Mouse (Mus musculus): ENCODE results near the gene 1600012H06Rik.
"Not testable (repeated sequence)": the region's sequence is repeated elsewhere in the genome, so short reads cannot be mapped to it uniquely, and the experiment has no call there.

The 1600012H06Rik gene

DNA sequence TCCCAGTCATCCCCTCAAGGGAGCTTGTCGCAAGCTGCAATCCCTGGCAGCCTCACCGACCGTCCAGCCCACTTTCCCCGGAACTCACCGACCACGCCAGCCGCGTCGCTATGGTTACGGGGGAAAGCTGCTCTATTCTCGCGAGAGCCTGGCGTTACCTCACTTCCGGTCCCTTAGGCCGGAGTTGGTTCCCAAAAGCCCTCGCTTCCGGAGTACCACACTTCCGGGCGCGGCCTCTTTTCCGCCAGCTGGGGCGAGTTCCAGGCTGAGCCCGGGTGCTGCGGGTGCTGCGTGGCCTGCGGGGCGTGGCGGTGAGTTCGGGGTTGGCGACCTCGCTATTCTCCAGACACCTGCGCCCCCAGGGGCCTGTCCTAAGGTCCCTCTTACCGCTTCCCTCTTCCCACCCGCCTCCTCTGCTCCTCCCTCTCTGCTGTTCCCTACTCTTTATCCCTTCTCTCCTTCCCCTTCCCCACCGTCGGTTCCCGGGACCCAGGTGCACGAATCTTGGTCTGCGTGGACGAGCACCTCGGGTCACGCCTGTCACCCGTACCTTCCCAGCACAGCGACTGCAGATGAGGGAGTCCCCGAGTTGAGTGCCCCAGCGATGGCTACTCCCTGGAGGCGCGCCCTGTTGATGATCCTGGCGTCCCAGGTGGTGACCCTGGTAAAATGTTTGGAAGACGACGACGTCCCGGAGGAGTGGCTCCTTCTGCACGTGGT lies at the start of gene 1600012H06Rik, which contains the start of gene Wdr27:
TSS of gene 1600012H06Rik (plus strand) at position 176 of the 720 bp plus-strand sequence.
TSS of gene Wdr27 (minus strand) at position 150 of the 720 bp plus-strand sequence.
- peak; percentile 99 for DNase-seq (ENCODE audit: low read depth)

- not testable (repeated sequence) for DNase-seq (ENCODE audit: low read depth)
Measured at GRCm38 (mm10) chr17:14895058-14895457, 47.9 kb upstream of the 1600012H06Rik start.

GRCm38 (mm10) chr17:14898972-14899371 lies 44.0 kb upstream of the 1600012H06Rik start:
- DNase-seq (ENCODE audit: low read depth): no peak

DNA sequence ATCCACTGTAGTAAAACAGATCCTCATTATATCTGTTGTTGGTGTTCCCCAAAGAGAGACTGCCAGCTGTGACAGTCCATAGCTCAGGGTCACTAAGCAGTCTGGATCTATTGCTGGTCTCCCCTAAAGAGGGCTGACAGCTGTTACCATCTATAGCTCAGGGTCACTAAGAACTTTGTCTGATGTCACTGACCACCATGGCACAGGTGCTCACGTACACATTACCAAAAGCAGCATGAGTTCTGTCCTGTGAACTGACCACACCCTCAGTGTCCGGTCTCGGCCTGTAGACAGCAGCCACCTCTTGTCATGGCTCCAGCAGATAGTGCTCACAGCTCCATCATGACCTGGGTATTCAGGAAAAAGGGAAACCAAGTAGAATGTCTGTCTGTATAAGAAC lies 39.8 kb upstream of the 1600012H06Rik start:
- no peak for DNase-seq (ENCODE audit: low read depth)

- no peak for DNase-seq (ENCODE audit: low read depth)
Measured at GRCm38 (mm10) chr17:14904206-14904605, 38.8 kb upstream of the 1600012H06Rik start.

DNA sequence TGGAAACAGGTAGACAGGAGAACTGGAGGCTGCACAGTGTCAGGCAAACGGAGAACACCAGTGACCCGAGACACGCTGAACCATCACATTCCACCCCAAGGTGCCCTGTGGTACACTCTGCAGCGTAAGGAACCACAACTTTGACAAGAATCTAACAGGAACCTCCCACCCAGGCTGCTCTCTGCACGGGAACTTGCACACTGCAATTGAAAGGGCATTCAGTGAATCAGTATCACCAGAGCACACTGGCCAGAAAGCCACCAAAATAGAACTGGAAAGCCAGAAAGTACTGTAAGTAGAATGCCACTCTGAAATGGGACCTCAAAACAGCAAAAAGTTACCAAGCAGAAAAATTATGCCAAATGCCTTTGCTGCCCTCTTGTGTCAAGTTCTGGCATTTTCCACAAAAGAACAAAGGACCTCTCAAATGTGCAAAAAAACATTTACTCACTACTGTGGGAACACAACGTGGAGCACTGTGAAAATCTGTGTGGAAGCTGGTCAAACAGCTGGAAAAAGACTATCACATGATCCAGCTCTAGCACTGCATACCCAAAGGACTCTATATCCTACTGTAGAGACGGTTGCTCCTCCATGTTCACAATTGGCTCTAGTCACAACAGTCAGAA lies 38.2 kb upstream of the 1600012H06Rik start:
- DNase-seq (ENCODE audit: low read depth): peak; percentile 42

DNA sequence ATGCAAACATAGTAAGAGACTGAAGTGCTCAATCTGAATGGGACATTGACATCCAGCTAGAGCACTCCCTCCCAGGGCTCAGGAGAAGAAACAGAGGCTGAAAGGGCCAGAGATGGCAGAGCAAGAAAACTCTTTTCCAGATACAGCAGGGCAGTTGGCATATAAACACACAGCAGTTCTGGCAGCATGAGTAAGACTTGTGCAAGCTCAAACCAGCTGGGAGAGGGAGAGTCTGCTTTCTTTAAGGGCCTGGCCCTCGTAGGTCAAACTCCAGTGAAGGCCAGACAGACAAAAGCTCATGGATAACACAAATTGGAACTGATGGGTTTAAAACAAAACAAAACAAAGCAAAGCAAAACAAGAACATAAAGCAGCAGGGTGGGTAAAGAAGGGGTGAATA lies 36.4 kb upstream of the 1600012H06Rik start:
- DNase-seq (ENCODE audit: low read depth): no peak

DNA sequence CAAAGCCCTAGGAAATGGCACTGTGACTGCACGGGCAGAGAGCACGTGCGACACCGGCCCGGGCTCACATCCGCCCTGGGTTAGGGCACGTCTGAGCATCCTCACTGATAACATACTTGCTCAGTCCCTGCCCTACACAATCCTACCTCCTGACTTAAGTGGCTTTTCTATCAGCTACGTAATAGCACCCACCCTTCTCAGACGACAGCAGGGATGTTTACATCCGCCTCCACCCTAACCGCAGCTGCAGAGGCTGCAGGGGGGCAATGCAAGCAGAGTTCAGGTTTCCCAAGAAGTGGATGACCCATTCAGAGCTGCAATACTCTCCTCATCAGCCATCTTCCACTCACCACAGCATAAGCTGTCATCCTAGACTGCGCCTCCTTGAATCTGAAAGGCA lies 35.8 kb upstream of the 1600012H06Rik start:
- DNase-seq (ENCODE audit: low read depth): no peak

GRCm38 (mm10) chr17:14909331-14909730 lies 33.7 kb upstream of the 1600012H06Rik start:
- no peak for DNase-seq (ENCODE audit: low read depth)

DNA sequence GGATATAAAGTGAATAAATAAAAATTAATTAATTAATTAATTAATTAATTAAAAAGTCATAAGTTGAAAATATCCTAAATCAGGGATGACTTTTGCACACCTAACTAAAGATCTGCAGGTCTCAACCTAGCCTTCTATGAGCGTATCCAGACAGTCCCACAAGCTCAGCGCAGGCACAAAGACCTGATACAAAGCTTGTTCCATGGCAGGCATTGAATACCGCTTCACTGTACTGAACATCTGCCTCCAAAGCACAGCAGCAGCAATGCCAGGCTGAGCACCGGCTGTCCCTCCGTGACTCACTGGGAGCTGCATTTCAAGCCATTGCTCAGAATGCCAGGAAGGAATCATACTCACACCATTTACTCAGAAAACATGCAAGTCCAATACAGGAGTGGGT lies 32.2 kb upstream of the 1600012H06Rik start:
- DNase-seq (ENCODE audit: low read depth): no peak

GRCm38 (mm10) chr17:14912420-14912819 lies 30.6 kb upstream of the 1600012H06Rik start:
- DNase-seq (ENCODE audit: low read depth): peak; percentile 9

DNA sequence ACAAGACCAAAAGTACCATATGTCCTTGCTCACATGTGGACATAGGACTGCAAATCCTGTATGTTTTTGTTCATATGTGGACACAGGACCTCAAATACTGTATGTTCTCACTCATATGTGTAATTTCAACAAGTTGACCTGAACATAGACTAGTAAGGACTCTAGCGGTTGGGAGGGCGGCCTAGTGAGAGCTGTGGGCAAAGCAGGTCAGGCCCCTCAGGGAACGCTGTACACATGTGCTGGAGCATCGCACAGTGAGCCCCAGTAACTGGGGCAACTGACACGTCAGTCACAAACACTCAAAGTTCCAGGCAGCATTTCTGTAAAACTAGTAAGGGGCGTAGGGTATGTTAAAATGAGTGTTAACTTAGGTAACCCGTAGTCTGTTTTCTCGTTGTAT lies 30.0 kb upstream of the 1600012H06Rik start:
- no peak for DNase-seq (ENCODE audit: low read depth)

DNA sequence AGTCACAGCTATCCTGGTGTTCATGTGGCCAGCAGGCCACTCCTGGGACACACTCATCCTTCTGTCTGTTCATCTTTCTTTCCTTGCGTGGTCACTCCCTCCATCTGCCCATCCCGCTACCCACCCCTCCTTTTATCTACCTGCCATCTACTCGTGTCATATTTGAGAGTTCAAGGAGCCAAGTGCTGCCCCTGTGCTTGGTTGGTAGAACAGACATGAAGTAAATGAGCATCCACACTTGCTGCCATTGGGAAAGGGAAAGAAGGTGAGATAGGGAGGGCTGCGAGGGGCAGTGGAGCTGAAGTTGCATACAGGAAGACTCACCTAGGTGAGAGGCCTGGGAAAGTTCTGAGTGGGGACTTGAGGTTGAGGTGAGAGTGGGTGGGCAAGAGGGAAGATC lies 28.6 kb upstream of the 1600012H06Rik start:
- DNase-seq (ENCODE audit: low read depth): no peak

GRCm38 (mm10) chr17:14917866-14918265 lies 25.1 kb upstream of the 1600012H06Rik start:
- no peak for DNase-seq (ENCODE audit: low read depth)

GRCm38 (mm10) chr17:14921582-14921981 lies 21.4 kb upstream of the 1600012H06Rik start:
- DNase-seq (ENCODE audit: low read depth): no peak

- DNase-seq (ENCODE audit: low read depth): no peak
Measured at GRCm38 (mm10) chr17:14927644-14928218, 15.3 kb upstream of the 1600012H06Rik start.

- no peak for DNase-seq (ENCODE audit: low read depth)
Measured at GRCm38 (mm10) chr17:14928631-14929030, 14.4 kb upstream of the 1600012H06Rik start.

DNA sequence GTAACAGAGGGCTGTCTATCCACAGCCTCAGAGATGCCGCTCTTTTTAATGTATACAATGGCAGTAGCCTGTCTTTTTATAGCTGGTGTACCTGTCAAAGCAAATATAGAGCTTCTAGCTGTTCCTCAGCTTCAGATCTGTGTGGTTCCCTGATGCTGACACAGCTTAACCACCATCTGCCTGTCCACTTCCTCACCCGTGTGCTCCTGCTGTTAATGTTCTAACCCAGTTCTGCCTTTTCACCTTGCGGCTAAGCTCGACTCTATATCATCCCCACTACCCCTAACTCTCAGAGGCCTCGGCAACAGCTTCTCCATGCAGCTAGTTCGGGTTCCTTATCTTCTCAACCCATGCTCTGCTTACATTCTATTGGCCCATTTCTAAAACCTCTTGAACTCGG lies 12.3 kb upstream of the 1600012H06Rik start:
- DNase-seq (ENCODE audit: low read depth): no peak

DNA sequence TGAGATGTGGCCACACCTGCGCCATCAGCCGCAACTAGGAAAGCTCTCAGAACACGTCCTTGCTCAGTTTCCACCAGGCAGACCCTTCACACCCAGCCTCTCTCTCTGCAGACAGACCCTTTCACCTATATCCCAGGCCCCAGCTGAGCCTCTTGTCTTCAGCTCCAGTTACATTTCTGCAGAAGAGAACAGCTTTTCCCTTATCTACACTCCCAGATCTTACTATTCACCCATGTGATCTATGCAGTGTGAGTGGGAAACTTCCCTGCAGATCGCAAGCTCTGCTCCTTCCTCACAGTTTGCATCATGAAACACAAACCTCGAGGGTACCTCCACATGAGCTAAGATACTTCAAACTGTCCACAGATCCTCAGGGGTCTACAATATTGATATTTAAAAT lies 11.5 kb upstream of the 1600012H06Rik start:
- no peak for DNase-seq (ENCODE audit: low read depth)

GRCm38 (mm10) chr17:14935280-14935679 lies 7.7 kb upstream of the 1600012H06Rik start:
- not testable (repeated sequence) for DNase-seq (ENCODE audit: low read depth)

DNA sequence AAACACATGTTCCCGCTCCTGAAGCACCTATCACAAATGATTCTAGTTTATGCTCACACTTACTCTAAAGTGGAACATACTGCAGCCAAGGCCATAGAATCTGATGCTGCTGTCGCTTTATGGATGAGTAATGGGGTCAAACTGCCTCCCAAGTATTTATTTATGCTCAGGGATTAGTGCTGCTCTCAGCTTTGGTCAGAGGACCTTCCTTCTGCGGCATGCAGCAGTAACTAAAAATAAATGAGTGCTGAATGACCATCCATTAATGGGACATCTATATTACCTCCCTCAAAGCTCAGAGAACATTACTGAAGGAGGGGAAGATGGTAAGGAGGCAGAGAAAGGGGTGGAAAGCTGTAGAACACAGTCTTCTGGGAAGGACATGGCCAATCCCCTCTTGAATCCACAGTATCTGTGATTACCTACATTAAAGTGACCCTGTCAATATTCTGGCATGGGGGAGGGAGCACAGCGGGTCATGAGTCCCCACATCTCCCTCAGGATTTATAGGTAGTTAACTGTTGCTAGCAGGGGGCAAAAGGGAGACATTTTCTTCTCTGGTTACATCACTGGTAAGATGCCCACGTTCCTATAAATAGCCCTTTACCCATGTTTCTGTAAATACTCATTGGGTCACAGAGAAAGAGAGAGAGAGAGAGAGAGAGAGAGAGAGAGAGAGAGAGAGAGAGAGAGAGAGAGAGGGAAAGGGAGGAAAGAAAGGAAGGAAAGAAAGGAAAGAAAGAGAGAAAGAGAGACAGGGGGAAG lies 7.0 kb upstream of the 1600012H06Rik start:
- no peak for DNase-seq (ENCODE audit: low read depth)

- DNase-seq (ENCODE audit: low read depth): not testable (repeated sequence)
Measured at GRCm38 (mm10) chr17:14942181-14942580, 803 bp upstream of the 1600012H06Rik start.

GRCm38 (mm10) chr17:14943729-14944059 lies 710 bp downstream of the 1600012H06Rik start:
- no peak for DNase-seq (ENCODE audit: low read depth)
